Mouse (Mus musculus) small intestine, adult 2 months (tissue): ENCODE measurements around the gene Gipr.

Experiments used
- CTCF ChIP-seq: fragments of 200-500 bp; IDR thresholded peaks from 2 replicates; pipeline ENCODE4 v1.5.1; 2012; ENCODE audit warnings: low read depth, mild to moderate bottlenecking, control low read depth, inconsistent platforms, low read length, moderate library complexity, mixed read lengths; ENCODE audit not compliant: insufficient replicate concordance, insufficient read length; ENCODE audit errors: extremely low read depth
- POLR2A ChIP-seq: fragments of 200-500 bp; IDR thresholded peaks from 2 replicates; pipeline ENCODE4 v1.6.1; 2012; ENCODE audit warnings: low read depth, mild to moderate bottlenecking, control low read depth, inconsistent platforms, low read length, moderate library complexity

DNA sequence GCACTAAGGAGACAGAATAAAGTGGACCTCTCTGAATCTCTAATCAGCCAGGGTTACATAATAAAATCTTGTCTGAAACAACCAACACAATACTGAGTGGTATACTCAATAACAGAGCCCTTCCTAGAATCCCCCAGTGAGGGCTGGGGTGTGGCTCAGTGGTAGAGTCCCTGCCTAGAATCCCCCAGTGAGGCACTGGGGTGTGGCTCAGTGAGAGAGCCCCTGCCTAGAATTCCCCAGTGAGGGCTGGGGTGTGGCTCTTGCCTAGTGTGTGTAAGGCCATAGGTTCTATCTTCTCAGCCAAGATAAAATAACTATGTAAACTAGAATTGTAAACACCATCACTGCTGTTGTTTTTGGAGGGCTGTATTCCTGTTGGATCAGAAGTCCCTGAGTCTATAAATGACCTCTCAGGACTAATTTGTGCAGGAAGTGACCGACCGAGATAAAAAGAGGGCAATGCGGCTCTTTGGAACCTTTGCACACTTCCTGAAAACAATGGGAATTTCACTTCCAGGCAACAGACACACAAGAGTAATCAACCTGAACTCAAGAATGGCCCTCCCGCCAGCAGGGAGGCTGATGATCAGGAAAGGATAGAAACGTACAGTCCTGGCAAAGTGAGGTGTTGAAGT is 45.2 kb upstream of the Gipr start:
- no peak for TF ChIP-seq CTCF
- TF ChIP-seq POLR2A: no peak
